Comparison of ENCODE assay signal across 11 mouse cellular contexts in genomic region chr1:184905371-184905770, GRCm38 (mm10). TPM values are rescaled to one million over a fixed set of nuclear protein-coding genes. Genes with fewer than 3 reads are reported as not detected.
DNase-seq lines count a peak whose midpoint lies in the region; ATAC-seq lines count a peak whose summit lies in the region.
"Had no signal": no experiment of that assay in that cellular context is flagged by ENCODE, and none has a peak within 500 bp of the region (broad histone marks: within the 10 kb centered on the region; RNA-seq: fewer than 3 reads in every experiment).

No protein-coding gene starts in this region.

- peak; percentile 42 for DNase-seq in right cerebral cortex, postnatal 4 days
- DNase-seq in right cerebral cortex, postnatal 14 days, result no peak
- peak; percentile 86 for DNase-seq in forebrain, embryonic 14.5 days (ENCODE audit: low spot score)
- DNase-seq in layer of hippocampus, adult 18-20 months (ENCODE audit: low spot score in 2 of 2), result peak; percentile 69 to 83
- no peak for DNase-seq in heart, postnatal 14 days
- no peak for DNase-seq in liver, embryonic 11.5 days (ENCODE audit: low spot score)
- DNase-seq: kidney, adult 2 months; lung, postnatal 4 days; thymus, postnatal 25 days had no signal

- no peaks in the 10 kb centered on the region for H3K27me3 ChIP-seq in forebrain, embryonic 14.5 days (replicated peaks; ENCODE audit: control insufficient read depth, insufficient read depth, low read length)
- H3K27me3 ChIP-seq in liver, embryonic 11.5 days (replicated peaks; ENCODE audit: control insufficient read depth, insufficient read depth, low read length), result no peaks in the 10 kb centered on the region
- H3K27me3 ChIP-seq: embryonic facial prominence, embryonic 13.5 days had no signal

- WGBS in forebrain, embryonic 14.5 days, result 55% methylated on average over 19 of the region's 19 CpGs
- 80% methylated on average over 19 of the region's 19 CpGs for whole genome bisulfite sequencing in liver, embryonic 11.5 days

- intact Hi-C loops in heart, postnatal 14 days (cut with DNase I), result no loop called here

- peak; percentile 87 for ATAC-seq in forebrain, embryonic 14.5 days
- ATAC-seq in erythroblast, adult 5-6 weeks (replicated peaks; ENCODE audit: low FRiP score, poor library complexity, severe bottlenecking), result no peak
- no peak for ATAC-seq in liver, embryonic 11.5 days (replicated peaks; ENCODE audit: low FRiP score)

- H3K4me1 ChIP-seq in forebrain, embryonic 14.5 days (ENCODE audit: control insufficient read depth, insufficient read depth, low read length), result peaks cover 16% of the 10 kb centered on the region
- no peaks in the 10 kb centered on the region for H3K4me1 ChIP-seq in liver, embryonic 11.5 days (replicated peaks; ENCODE audit: control insufficient read depth, insufficient read depth, low read length)

- peak overlapping the region; percentile 24; the same call in 1 of the 2 replicates for H3K4me2 ChIP-seq in forebrain, embryonic 14.5 days (ENCODE audit: low read length)
- no peak overlapping the region for H3K4me2 ChIP-seq in liver, embryonic 11.5 days
- H3K4me2 ChIP-seq: embryonic facial prominence, embryonic 13.5 days had no signal

- H3K9me3 ChIP-seq in forebrain, embryonic 14.5 days (replicated peaks; ENCODE audit: control insufficient read depth, low read length), result no peaks in the 10 kb centered on the region
- H3K9me3 ChIP-seq in liver, embryonic 11.5 days (ENCODE audit: control insufficient read depth, low read length), result no peaks in the 10 kb centered on the region
- H3K9me3 ChIP-seq: embryonic facial prominence, embryonic 13.5 days had no signal

- H3K36me3 ChIP-seq in forebrain, embryonic 14.5 days (ENCODE audit: control insufficient read depth, insufficient read depth, low read length), result peaks cover 65% of the 10 kb centered on the region
- H3K36me3 ChIP-seq in liver, embryonic 11.5 days (ENCODE audit: control insufficient read depth, insufficient read depth, low read length), result no peaks in the 10 kb centered on the region

- H3K27ac ChIP-seq in forebrain, embryonic 14.5 days (ENCODE audit: low read depth, low read length), result peak overlapping the region; percentile 77
- H3K27ac ChIP-seq in liver, embryonic 11.5 days (ENCODE audit: low read depth, low read length), result no peak overlapping the region

- no peak overlapping the region for H3K4me3 ChIP-seq in forebrain, embryonic 14.5 days (ENCODE audit: low read depth, low read length)
- no peak overlapping the region for H3K4me3 ChIP-seq in liver, embryonic 11.5 days (ENCODE audit: low read depth, low read length)
- H3K4me3 ChIP-seq: embryonic facial prominence, embryonic 13.5 days had no signal

- no peak overlapping the region for H3K9ac ChIP-seq in forebrain, embryonic 14.5 days (ENCODE audit: low read length)
- no peak overlapping the region for H3K9ac ChIP-seq in liver, embryonic 11.5 days (ENCODE audit: low read depth, low read length)
- H3K9ac ChIP-seq: embryonic facial prominence, embryonic 13.5 days had no signal

RNA-seq across cellular contexts. Expression of gene C130074G19Rik, which starts 22.4 kb away (rescaled TPM):
- polyA plus RNA-seq in forebrain, embryonic 14.5 days (2014; fragmentation: Nextera tagmentation; extraction: Ambion mirVana), result 0.90 and 1.3 TPM in 2 replicates
- total RNA-seq in layer of hippocampus, adult 18-20 months (2021), result 1 to 10 TPM; 7.1 to 8.8 TPM
- not detected in 2 replicates for total RNA-seq in erythroblast, adult 5-6 weeks (2015; ENCODE audit: low replicate concordance)
- total RNA-seq in erythroblast, adult 5-6 weeks (2017; ENCODE audit: low replicate concordance), result not detected in 2 replicates
- total RNA-seq in heart, postnatal 14 days (2021), result 10 to 100 TPM; 24.1 to 30.3 TPM
- polyA plus RNA-seq in liver, embryonic 11.5 days (2014; fragmentation: Nextera tagmentation; extraction: Ambion mirVana), result 1.9 and 2.0 TPM in 2 replicates

RNA-seq across cellular contexts. Expression of gene Marc2, which starts 59.1 kb away (rescaled TPM):
- polyA plus RNA-seq in forebrain, embryonic 14.5 days (2014; fragmentation: Nextera tagmentation; extraction: Ambion mirVana), result 120 and 132 TPM in 2 replicates
- total RNA-seq in layer of hippocampus, adult 18-20 months (2021), result 100 to 1,000 TPM; 117 to 122 TPM
- 31.6 and 35.5 TPM in 2 replicates for total RNA-seq in erythroblast, adult 5-6 weeks (2015; ENCODE audit: low replicate concordance)
- total RNA-seq in erythroblast, adult 5-6 weeks (2017; ENCODE audit: low replicate concordance), result 24.7 and 25.2 TPM in 2 replicates
- total RNA-seq in heart, postnatal 14 days (2021), result 100 to 1,000 TPM; 121 to 126 TPM
- polyA plus RNA-seq in liver, embryonic 11.5 days (2014; fragmentation: Nextera tagmentation; extraction: Ambion mirVana), result 240 and 250 TPM in 2 replicates

Comparison
In these comparisons a context has a peak if more than half of its experiments do, and no peak if none do; other contexts are left out.
1. DNase-seq: peak in right cerebral cortex, postnatal 4 days (single experiment), forebrain, embryonic 14.5 days (single experiment) and layer of hippocampus, adult 18-20 months (2 of 2); none in right cerebral cortex, postnatal 14 days (single experiment), heart, postnatal 14 days (0 of 2) and liver, embryonic 11.5 days (single experiment).
2. RNA of gene C130074G19Rik, which starts 22.4 kb away (total RNA-seq): 24.1 to 30.3 TPM in heart, postnatal 14 days and 7.1 to 8.8 TPM in layer of hippocampus, adult 18-20 months; not detected in erythroblast, adult 5-6 weeks; every median in the first group is over 4 times any median in the second.